Mouse (Mus musculus): Measurements from ENCODE around the gene Adi1.

DNA sequence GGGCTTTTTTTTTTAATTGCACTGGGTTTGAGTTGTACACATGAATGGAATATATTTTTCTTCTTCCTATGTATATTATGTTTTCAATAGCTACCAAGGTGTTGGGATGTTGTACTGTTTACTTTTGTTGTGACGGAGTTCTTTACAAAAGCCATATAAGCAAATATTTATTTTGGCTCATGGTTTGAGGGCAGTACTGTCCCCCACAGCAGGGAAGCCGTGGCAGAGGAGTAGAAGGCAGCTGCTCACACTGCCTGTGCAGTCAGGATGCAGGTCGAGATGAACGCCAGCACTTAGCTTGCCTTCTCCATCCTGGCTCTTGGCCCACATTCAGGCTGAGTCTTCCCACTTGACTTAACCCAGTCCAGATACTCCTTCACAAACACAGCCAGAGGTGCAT is 8.3 kb upstream of the Adi1 start:
- no peak for TF ChIP-seq ZNF384 (IDR thresholded peaks at IDR 0.05; ENCODE audit: low read depth, low read length)
- no peak for TF ChIP-seq HCFC1 (IDR thresholded peaks at IDR 0.05; ENCODE audit: borderline replicate concordance, insufficient read depth, low read length)
- no peak for TF ChIP-seq MAFK (IDR thresholded peaks at IDR 0.05; ENCODE audit: insufficient read depth, low read depth, low read length)
